Mouse (Mus musculus) ovary, adult 10 weeks (tissue): ENCODE results near the gene Tbc1d10c. TPM values are rescaled to one million over a fixed set of nuclear protein-coding genes. Genes with fewer than 3 reads are reported as not detected.

Experiments
- polyA plus RNA-seq: library from polyadenylated mRNA; stranded (reverse); fragments of 350-450 nt; fragmentation: Illumina TruSeq; extraction: RNeasy Lipid Tissue Mini Kit (QIAGEN cat#74804); gene quantifications from one replicate; pipeline ENCODE4 v1.2.3, GENCODE M21; 2014

Tbc1d10c gene
- not detected for polyA plus RNA-seq

DNA sequence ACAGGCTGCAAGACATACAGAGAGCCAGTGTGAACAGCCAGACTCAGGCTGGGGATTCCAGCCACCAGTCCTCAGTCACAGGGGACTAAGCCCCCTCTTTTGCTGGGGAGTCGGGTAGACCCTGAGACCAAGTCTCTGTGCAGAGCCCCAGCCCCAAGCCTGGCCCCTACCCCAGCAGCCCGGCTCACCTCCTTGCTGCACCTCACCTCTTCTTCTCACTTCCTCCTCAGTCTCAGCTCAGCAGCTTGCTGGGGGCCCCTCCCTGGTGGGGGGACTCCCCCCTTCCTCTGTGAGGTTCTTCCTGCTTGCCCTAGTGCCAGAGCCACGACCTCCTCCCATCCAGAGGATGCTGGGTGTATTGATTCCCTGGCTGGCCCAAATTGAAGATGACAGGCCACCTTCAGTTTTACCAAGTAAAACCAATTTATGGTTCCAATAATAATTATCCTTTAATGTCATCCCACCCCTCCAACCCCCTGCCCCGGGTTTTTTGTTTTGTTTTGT lies at the start of gene Tbc1d10c:
Tbc1d10c (minus strand) TSS at position 454 of the 504 bp plus-strand sequence.

DNA sequence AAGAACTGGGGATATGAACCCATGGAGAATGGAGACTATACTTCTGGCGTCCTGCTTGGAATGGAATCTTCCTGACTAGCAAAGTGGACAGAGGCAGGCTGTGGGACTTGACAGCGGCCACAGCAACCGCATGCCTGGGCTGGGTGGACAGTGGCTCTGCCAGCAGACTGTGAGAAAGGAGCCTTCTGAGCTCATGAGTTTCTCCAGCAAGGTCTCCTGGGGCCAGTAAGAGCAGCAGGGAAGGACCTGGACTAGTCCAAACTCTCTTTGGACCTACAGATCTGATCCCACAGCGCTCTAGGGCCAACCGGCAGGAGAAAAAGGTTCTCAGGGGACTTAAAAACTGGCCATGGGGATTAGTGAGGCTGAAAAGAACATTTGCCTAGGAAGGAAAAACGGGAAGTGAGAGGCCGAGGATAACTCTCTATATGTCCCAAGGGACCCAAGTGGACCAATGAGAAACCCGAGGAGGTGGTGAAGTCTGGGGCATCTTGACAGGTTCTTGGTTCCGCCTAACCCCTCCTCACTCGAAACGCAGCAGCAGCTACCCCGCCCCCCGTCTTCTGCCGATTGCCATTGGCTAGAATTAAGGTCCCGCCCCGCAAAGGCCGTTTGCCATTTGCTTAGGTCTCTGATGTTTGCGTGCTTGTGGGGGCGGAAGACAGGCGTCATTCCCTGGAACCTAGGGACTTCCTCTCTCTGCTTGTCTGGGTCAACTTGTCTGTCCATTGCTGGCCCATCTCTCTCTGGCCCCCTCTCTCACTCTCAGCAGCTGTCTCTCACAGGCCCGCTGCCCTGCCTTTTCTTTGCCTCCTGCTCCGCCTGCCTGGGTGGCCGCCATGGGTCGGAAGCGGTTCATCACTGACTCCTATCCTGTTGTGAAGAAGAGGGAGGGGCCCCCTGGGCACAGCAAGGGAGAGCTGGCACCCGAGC lies 40.4 kb upstream of the Tbc1d10c start, which contains the start of gene Pold4:
Pold4 (plus strand) TSS at position 647 of the 933 bp plus-strand sequence.

DNA sequence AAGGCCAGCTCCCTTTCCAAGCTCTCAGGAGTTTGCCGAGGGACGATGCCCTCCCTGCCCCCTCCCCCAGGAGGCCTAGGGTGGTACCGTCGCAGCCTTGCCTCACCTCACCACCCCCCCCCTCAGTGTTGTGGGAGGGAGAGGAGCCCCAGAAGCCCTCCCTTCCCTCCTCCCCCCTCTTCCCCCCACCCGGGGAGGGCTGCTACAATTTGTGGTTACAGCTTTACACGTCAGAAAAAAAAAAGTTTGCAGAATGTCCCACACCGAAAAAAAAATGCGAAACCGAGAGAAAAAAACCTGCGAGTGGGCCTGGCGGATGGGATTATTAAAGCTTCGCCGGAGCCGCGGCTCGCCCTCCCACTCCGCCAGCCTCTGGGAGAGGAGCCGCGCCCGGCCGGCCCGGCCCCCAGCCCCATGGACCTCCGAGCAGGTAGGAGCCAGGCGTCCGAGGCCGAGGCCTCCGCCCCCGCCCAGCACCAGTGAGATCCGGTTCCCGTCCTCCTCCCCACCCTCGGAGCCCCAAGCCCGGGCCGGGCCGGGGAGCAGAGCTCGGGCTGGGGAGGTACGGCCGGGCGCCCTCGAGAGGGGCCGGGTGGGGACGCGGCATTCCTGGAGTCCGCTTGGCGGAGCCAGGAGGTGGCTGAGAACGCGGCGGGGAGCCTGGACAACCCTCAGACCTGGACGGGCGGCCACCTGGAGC lies 23.1 kb upstream of the Tbc1d10c start, which contains the start of the genes Clcf1 and AC109138.7:
Clcf1 (plus strand) TSS at position 168 of the 700 bp plus-strand sequence.
AC109138.7 (plus strand) TSS at position 287 of the 700 bp plus-strand sequence.

GRCm38 (mm10) chr19:4201291-4201909 lies 10.3 kb upstream of the Tbc1d10c start, which contains the start of gene Rad9a:
Gene Rad9a (minus strand): TSS chr19:4201662.

DNA sequence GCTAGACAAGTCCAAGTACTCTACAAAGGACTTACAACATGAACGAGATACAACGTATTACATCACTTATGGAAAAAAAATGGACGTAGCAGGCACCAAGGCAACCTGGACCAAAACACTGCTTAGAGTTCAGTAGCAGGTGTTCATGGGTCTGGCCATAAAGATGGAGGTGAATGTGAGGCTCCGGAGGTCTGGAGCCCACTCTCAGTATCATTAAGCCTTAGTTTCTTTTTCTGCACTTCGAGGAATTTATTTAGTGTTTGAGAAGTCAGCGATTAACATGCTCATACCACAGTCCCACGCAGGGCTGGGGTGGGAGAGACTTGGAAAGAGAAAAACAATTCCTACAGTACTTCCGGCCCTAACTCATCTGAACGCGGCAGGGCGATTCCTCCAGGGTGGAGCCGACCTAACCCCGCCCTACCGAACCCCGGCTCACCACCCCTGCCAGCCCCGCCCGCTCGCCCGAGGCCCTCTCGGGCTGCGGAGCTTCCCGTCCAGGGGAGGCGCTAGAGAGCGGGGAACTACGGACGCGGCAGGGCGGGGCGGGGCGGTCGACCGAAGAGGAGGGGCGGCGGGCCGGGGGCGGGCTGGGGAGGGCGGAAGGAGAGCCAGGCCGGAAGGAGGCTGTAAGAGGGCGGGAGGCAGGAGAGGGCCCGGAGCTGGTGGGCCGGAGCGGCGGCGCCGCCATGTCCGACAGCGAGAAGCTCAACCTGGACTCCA lies 605 bp upstream of the Tbc1d10c start, which contains the start of gene Ppp1ca:
Ppp1ca (plus strand) TSS at position 538 of the 723 bp plus-strand sequence.

GRCm38 (mm10) chr19:4175368-4175947 lies 15.6 kb downstream of the Tbc1d10c start, which contains the start of gene Carns1:
Gene Carns1 (minus strand): TSS chr19:4175479.

DNA sequence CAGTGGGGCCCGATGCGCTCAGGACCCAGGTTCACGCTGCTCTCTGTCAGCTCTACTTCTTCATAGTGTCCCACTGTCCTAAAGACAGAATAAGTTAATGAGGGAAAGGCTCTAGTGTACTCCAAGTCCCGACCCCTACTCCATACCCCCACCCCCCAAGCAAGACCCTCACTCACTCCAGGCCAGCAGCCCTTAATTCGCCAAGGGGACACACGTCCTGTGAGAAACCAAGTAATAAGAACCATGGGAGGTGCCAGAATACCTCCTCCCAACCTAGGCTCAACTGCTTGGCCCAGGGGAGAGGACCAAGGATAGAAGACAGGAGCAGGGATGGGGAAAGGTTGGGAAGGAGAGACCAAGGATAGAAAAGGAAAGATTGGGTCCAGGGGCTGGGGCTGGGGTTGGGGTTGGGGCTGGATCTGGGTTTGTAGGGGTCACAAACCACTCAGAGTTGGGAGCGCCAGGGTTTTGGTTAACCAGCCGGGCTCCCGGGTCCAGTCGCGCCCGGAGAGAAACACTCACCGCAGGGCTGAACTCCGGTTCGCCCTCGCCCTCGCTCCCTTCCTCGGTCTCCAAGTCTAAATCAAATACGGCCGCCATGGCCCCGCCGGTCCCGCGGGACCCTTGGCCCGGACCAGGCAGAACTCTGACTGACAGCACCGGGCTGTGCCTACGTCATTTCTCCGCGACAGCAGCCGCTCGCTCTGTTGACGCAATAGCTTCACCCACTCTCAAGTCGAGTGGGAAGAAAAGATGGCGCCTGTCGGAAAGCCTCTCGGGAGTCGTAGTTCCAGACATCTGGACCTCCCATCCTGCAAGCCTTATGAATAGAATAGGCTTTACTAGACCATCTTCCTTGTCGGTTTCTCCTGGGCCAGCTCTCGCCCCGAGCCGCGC lies 28.2 kb downstream of the Tbc1d10c start, which contains the start of gene Rps6kb2:
Rps6kb2 (minus strand) TSS at position 709 of the 897 bp plus-strand sequence.

GRCm38 (mm10) chr19:4153232-4153654 lies 37.8 kb downstream of the Tbc1d10c start, which contains the start of gene Ptprcap:
Gene Ptprcap (plus strand): TSS chr19:4153604.

DNA sequence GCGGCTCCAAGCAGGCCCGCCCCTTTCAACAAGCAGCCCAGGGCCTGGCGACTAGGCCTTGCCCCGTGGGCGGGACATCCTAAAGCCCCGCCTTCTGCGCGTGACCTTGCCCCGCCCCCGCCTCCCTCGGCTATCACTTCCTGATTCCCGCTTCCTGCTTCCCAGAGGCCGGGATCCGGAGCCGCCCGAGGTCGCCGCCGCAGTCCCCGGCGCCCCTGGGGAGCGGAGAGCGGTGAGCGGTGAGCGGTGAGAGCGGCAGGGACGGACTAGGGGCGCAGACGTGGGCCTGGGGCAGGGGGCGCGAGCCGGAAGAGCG lies 42.6 kb downstream of the Tbc1d10c start, which contains the start of gene Coro1b:
Coro1b (plus strand) TSS at position 129 of the 316 bp plus-strand sequence.

GRCm38 (mm10) chr19:4143759-4144268 lies 47.3 kb downstream of the Tbc1d10c start, which contains the start of gene Cabp4:
Gene Cabp4 (minus strand): TSS chr19:4144033.

DNA sequence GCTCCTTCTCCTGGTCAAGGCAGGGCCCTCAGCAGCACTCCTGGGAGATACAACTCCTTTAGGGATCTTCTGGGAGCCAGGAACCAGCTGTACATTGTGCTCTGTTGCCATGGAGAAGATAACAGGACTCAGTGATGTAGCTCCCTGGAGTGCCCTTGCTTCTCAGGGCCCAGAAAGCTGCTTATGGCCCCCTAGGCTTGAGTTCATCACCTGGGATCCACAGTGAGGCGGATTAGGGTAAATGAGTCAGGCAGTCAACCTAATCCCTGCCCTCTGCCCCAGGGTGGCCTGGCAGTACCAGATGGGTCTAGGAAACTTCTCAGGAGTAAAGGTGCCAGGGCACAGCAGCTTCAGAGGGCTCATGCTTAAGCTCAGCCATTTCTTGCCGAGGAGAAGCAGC lies 51.6 kb downstream of the Tbc1d10c start, which contains the start of gene Gpr152:
Gpr152 (plus strand) TSS at position 342 of the 400 bp plus-strand sequence.

Other genes with a start within 250 kb of the Tbc1d10c start
- gene Aldh3b3, start 232.6 kb downstream of the Tbc1d10c start, polyA plus RNA-seq: not detected
- gene Aldh3b2, start 219.0 kb downstream of the Tbc1d10c start, polyA plus RNA-seq: not detected
- 1.3 TPM for gene Acy3, start 204.7 kb downstream of the Tbc1d10c start, polyA plus RNA-seq
- gene Tbx10, start 198.5 kb downstream of the Tbc1d10c start, polyA plus RNA-seq: not detected
- not detected for gene Nudt8, start 190.7 kb downstream of the Tbc1d10c start, polyA plus RNA-seq
- not detected for gene Gm49405, start 190.7 kb downstream of the Tbc1d10c start, polyA plus RNA-seq
- not detected for gene Doc2g, start 188.0 kb downstream of the Tbc1d10c start, polyA plus RNA-seq
- gene Ndufv1, start 178.5 kb downstream of the Tbc1d10c start, polyA plus RNA-seq: 2.2 TPM
- 13.3 TPM for gene Gstp1, start 153.3 kb downstream of the Tbc1d10c start, polyA plus RNA-seq
- gene Gstp2, start 145.3 kb downstream of the Tbc1d10c start, polyA plus RNA-seq: 5.3 TPM
- gene Gstp3, start 131.7 kb downstream of the Tbc1d10c start, polyA plus RNA-seq: not detected
- gene Cabp2, start 109.7 kb downstream of the Tbc1d10c start, polyA plus RNA-seq: not detected
- not detected for gene Cdk2ap2, start 94.1 kb downstream of the Tbc1d10c start, polyA plus RNA-seq
- 0.37 TPM for gene Pitpnm1, start 91.3 kb downstream of the Tbc1d10c start, polyA plus RNA-seq
- 1.00 TPM for gene Aip, start 65.4 kb downstream of the Tbc1d10c start, polyA plus RNA-seq
- not detected for gene Gpr152, start 51.5 kb downstream of the Tbc1d10c start, polyA plus RNA-seq
- not detected for gene Cabp4, start 47.3 kb downstream of the Tbc1d10c start, polyA plus RNA-seq
- 12.7 TPM for gene Coro1b, start 42.7 kb downstream of the Tbc1d10c start, polyA plus RNA-seq
- gene Ptprcap, start 37.7 kb downstream of the Tbc1d10c start, polyA plus RNA-seq: 1.6 TPM
- 1.2 TPM for gene Rps6kb2, start 27.9 kb downstream of the Tbc1d10c start, polyA plus RNA-seq
- gene Carns1, start 15.8 kb downstream of the Tbc1d10c start, polyA plus RNA-seq: 1.00 TPM
- gene Ppp1ca, start 781 bp upstream of the Tbc1d10c start, polyA plus RNA-seq: 102 TPM
- gene Rad9a, start 10.4 kb upstream of the Tbc1d10c start, polyA plus RNA-seq: 3.0 TPM
- 0.26 TPM for gene Clcf1, start 23.0 kb upstream of the Tbc1d10c start, polyA plus RNA-seq
- not detected for gene AC109138.7, start 23.1 kb upstream of the Tbc1d10c start, polyA plus RNA-seq
- not detected for gene Pold4, start 40.6 kb upstream of the Tbc1d10c start, polyA plus RNA-seq
- 1.9 TPM for gene Ssh3, start 77.9 kb upstream of the Tbc1d10c start, polyA plus RNA-seq
- gene Ankrd13d, start 91.9 kb upstream of the Tbc1d10c start, polyA plus RNA-seq: not detected
- gene Grk2, start 114.9 kb upstream of the Tbc1d10c start, polyA plus RNA-seq: 19.6 TPM
- 79.9 TPM for gene Kdm2a, start 207.0 kb upstream of the Tbc1d10c start, polyA plus RNA-seq
- 1.00 TPM for gene Rhod, start 248.1 kb upstream of the Tbc1d10c start, polyA plus RNA-seq